Mouse (Mus musculus) activated CD4-positive, CD25-positive, alpha-beta regulatory T cell, adult 4 months (primary cell): ENCODE data around the gene Gm20425. TPM values are rescaled to one million over a fixed set of nuclear protein-coding genes. Genes with fewer than 3 reads are reported as not detected.

Experiments
- ATAC-seq: one replicate; pipeline ENCODE4 v1.8.0; 2017
- polyA plus RNA-seq, 2 experiments: library from polyadenylated mRNA; unstranded; fragments of 100-300 nt; shearing (Covaris generic); gene quantifications; one replicate each; pipeline ENCODE4 v1.2.1; 2017

Gene Gm20425
- polyA plus RNA-seq, 2 experiments from 2014 or later = 1.1 to 1.2 TPM

- no peak for ATAC-seq
Observed at GRCm38 (mm10) chr9:103153286-103153685, 76.8 kb downstream of the Gm20425 start.

- ATAC-seq = no peak
Observed at GRCm38 (mm10) chr9:103149074-103149799, 80.9 kb downstream of the Gm20425 start.

GRCm38 (mm10) chr9:103147103-103147502 is 83.0 kb downstream of the Gm20425 start:
- ATAC-seq = no peak

GRCm38 (mm10) chr9:103146703-103147102 is 83.4 kb downstream of the Gm20425 start:
- ATAC-seq = no peak

- ATAC-seq = no peak
Observed at GRCm38 (mm10) chr9:103146257-103146656, 83.8 kb downstream of the Gm20425 start.

- no peak for ATAC-seq
Observed at GRCm38 (mm10) chr9:103145351-103145750, 84.8 kb downstream of the Gm20425 start.

GRCm38 (mm10) chr9:103143881-103144280 is 86.2 kb downstream of the Gm20425 start:
- no peak for ATAC-seq

GRCm38 (mm10) chr9:103141266-103141665 is 88.8 kb downstream of the Gm20425 start:
- no peak for ATAC-seq

- no peak for ATAC-seq
Observed at GRCm38 (mm10) chr9:103140384-103140783, 89.7 kb downstream of the Gm20425 start.

Other genes with a start within 250 kb of the Gm20425 start
- under 1 TPM in 1 of 2 experiments, not detected in 1; 0.27 TPM for gene Slco2a1, start 241.6 kb downstream of the Gm20425 start, polyA plus RNA-seq
- gene Rab6b, start 118.5 kb downstream of the Gm20425 start, polyA plus RNA-seq = 1 to 10 TPM in 1 of 2 experiments, under 1 TPM in 1; 0.09 to 4.9 TPM
- 10 to 100 TPM; 22.9 to 28.7 TPM for gene Srprb, start 28.2 kb downstream of the Gm20425 start, polyA plus RNA-seq
- 1 to 10 TPM; 1.3 to 1.9 TPM for gene Trf, start 137 bp upstream of the Gm20425 start, polyA plus RNA-seq
- under 1 TPM in 1 of 2 experiments, not detected in 1; 0.93 TPM for gene 1300017J02Rik, start 74.8 kb upstream of the Gm20425 start, polyA plus RNA-seq
- gene Topbp1, start 74.9 kb upstream of the Gm20425 start, polyA plus RNA-seq = 10 to 100 TPM; 26.2 to 30.4 TPM
- 100 to 1,000 TPM in 1 of 2 experiments, 10 to 100 TPM in 1; 72.7 to 110 TPM for gene Cdv3, start 135.5 kb upstream of the Gm20425 start, polyA plus RNA-seq